Mouse (Mus musculus) lung, postnatal 0 days (tissue): ENCODE data around the gene Rhox7a. TPM values are rescaled to one million over a fixed set of nuclear protein-coding genes. Genes with fewer than 3 reads are reported as not detected.
A peak's percentile ranks its signal among the peaks of the same experiment; 100 is the strongest.
"Not testable (repeated sequence)": the region's sequence is repeated elsewhere in the genome, so short reads cannot be mapped to it uniquely, and the experiment has no call there.

Source experiments
- ATAC-seq: fragments of 200-750 bp; cut with Nextera tagmentation; 2 replicates; pipeline ENCODE4 v1.8.0; 2017; ENCODE audit warnings: moderate library complexity
- DNase-seq: peaks from one replicate; pipeline ENCODE4 v3.0.0-alpha.2; 2016; ENCODE audit warnings: low spot score
- H3K27ac ChIP-seq: fragments of 300-500 bp; sonication (generic); 2 replicates; pipeline ENCODE4 v1.5.1; 2014; ENCODE audit warnings: antibody characterized with exemption, mild to moderate bottlenecking, low read length, mixed read lengths
- H3K27me3 ChIP-seq: fragments of 300-500 bp; sonication (generic); replicated peaks from 2 replicates; pipeline ENCODE4 v1.6.1; 2014; ENCODE audit warnings: low read length, mixed read lengths; ENCODE audit not compliant: insufficient read depth
- H3K36me3 ChIP-seq: fragments of 300-500 bp; sonication (generic); 2 replicates; pipeline ENCODE4 v1.6.1; 2014; ENCODE audit warnings: low read length, mixed read lengths; ENCODE audit not compliant: insufficient read depth
- H3K4me1 ChIP-seq: fragments of 300-500 bp; sonication (generic); 2 replicates; pipeline ENCODE4 v1.6.1; 2014; ENCODE audit warnings: antibody characterized with exemption, low read depth, low read length, mixed read lengths; ENCODE audit not compliant: insufficient read depth
- H3K4me2 ChIP-seq: fragments of 300-500 bp; sonication (generic); replicated peaks from 2 replicates; pipeline ENCODE4 v1.6.1; 2014; ENCODE audit warnings: low read depth, mild to moderate bottlenecking, low read length, moderate library complexity, mixed read lengths
- H3K4me3 ChIP-seq: fragments of 300-500 bp; sonication (generic); 2 replicates; pipeline ENCODE4 v1.5.1; 2014; ENCODE audit warnings: low read depth, low read length
- H3K9ac ChIP-seq: fragments of 300-500 bp; sonication (generic); replicated peaks from 2 replicates; pipeline ENCODE4 v1.6.1; 2014; ENCODE audit warnings: low read depth, mild to moderate bottlenecking
- H3K9me3 ChIP-seq: fragments of 300-500 bp; sonication (generic); 2 replicates; pipeline ENCODE4 v1.6.1; 2016; ENCODE audit warnings: low read length, mixed read lengths
- CTCF ChIP-seq: IDR thresholded peaks from 2 replicates; pipeline ENCODE4 v1.5.1; 2016; ENCODE audit warnings: antibody characterized with exemption, mild to moderate bottlenecking
- EP300 ChIP-seq: IDR thresholded peaks from 2 replicates; pipeline ENCODE4 v1.6.1; 2016; ENCODE audit warnings: antibody characterized with exemption, mild to moderate bottlenecking, control low read depth
- WGBS: fragments of 180-500 bp; shearing (Covaris S2); extraction: QIAGEN DNeasy Blood & Tissue Kit; methylation state at CpG from one replicate; pipeline ENCODE4 v1.1.7; 2014; 5-methylcytosine and 5-hydroxymethylcytosine counted together
- polyA plus RNA-seq: library from polyadenylated mRNA; unstranded; fragments of >200 nt; fragmentation: Nextera tagmentation; extraction: Ambion mirVana; gene quantifications from 2 replicates; pipeline ENCODE4 v1.2.1, GENCODE M21; 2015

The Rhox7a gene
- not detected in 2 replicates for polyA plus RNA-seq

DNA sequence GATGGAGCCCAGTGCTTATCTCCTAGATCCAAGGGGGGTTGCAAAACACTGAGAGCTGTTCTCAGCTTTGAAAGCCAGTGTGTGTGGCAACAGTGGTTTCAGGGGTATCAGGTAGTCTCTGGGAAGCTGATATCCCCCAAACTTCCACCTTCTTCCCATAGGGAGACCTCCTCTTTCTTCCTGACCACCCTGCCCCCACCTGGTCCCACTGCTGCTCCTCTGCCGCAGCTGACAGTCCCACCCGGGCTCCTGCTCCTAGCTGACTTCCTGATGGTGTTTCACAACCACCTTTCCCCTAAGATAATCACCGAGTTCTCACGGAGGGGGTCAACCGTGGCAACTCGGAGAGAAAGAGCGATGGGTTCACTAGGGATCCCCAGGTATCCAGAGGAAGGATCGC lies at the start of gene Rhox7a:
Rhox7a (plus strand) TSS at position 301 of the 400 bp plus-strand sequence.
- H3K9ac ChIP-seq, H3K4me2 ChIP-seq, H3K4me1 ChIP-seq, H3K27ac ChIP-seq, H3K4me3 ChIP-seq, DNase-seq, H3K9me3 ChIP-seq, H3K36me3 ChIP-seq, ATAC-seq, H3K27me3 ChIP-seq: not testable (repeated sequence)
- 92% methylated on average over 5 of the region's 8 CpGs for WGBS

DNA sequence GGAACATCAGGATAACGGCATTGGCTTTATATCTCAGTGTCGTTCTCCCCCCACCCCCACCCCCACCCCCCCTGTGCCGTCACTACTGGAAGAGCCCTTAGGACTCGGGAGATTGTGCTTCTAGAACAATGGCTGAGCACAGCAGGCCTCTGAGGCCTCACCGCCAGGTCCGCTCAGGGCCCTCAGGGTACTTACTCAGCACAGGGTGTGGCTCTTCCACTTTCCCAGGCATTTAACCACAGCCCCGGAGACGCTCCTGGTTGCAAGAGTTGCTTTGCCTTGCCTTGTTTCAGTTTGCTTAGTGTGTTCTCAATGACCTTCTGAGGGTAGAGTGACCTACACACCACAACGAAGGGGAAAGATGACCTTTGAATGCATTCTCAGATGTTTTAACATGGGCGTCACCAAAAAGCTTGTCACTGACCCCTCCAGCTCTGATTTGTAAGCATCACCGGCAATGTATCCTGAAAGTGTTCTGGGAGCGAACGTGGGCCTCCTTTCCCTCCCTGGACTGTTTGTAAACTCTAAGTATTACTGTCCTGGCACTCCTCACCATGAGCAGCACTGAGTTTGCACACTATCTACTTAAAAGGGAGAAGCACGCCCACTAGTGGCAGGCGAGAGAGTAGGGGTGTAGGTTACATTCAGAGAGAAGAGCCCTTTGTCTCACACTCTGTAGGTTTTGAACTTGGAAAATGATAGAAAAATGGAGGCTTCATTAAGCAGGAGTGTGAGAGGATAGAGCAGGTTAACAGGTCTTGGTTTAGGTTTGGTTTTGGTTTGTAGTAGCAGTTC lies 24.0 kb upstream of the Rhox7a start:
- Histone ChIP-seq H3K27me3 (no peaks in the 10 kb centered on the region), H3K9ac (no peak overlapping the region), H3K27ac (no peak overlapping the region), H3K36me3 (no peaks in the 10 kb centered on the region), H3K4me2 (no peak overlapping the region), H3K9me3 (no peaks in the 10 kb centered on the region), H3K4me3 (no peak overlapping the region), H3K4me1 (no peaks in the 10 kb centered on the region)
- TF ChIP-seq CTCF = peak; percentile 9; the same call in 1 of the 2 replicates
- no peak for TF ChIP-seq EP300
- 79% methylated on average over 15 of the region's 15 CpGs for WGBS
- ATAC-seq (no peak), DNase-seq (no peak)

GRCm38 (mm10) chrX:37809396-37809795 lies 22.1 kb upstream of the Rhox7a start:
- DNase-seq (no peak), ATAC-seq (no peak)
- no peaks in the 10 kb centered on the region for H3K9me3 ChIP-seq
- no peaks in the 10 kb centered on the region for H3K27me3 ChIP-seq
- no peaks in the 10 kb centered on the region for H3K4me1 ChIP-seq
- no peak overlapping the region for H3K9ac ChIP-seq
- H3K27ac ChIP-seq = no peak overlapping the region
- no peak overlapping the region for H3K4me3 ChIP-seq
- 79% methylated on average over 2 of the region's 2 CpGs for WGBS
- no peak for TF ChIP-seq EP300
- TF ChIP-seq CTCF = no peak
- no peak overlapping the region for H3K4me2 ChIP-seq
- no peaks in the 10 kb centered on the region for H3K36me3 ChIP-seq

DNA sequence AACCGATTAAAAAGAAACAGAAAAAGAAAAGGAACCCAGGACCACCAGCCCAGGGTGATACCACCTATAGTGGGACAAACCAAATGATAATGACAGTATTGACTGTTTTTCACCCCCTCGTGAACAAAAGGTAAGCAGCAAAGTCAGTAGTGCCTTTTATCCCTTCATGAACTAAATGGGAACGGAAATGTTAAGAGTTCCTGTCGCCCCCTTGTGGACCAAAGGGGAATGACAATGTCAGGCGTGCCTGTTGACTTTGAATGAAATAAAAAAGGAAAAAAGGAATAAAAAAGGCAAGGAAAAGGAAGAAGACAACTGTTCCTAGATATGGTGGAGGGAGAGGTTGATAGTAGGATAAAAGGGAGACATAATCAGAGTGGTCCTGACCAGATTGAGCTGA lies 20.3 kb upstream of the Rhox7a start:
- Histone ChIP-seq H3K36me3 (no peaks in the 10 kb centered on the region), H3K4me3 (no peak overlapping the region), H3K9ac (no peak overlapping the region), H3K9me3 (no peaks in the 10 kb centered on the region), H3K27me3 (no peaks in the 10 kb centered on the region), H3K4me1 (no peaks in the 10 kb centered on the region), H3K27ac (no peak overlapping the region), H3K4me2 (no peak overlapping the region)
- TF ChIP-seq CTCF = peak; percentile 70
- TF ChIP-seq EP300 = no peak
- DNase-seq (peak; percentile 11), ATAC-seq (no peak)
- WGBS = 27% methylated on average over 5 of the region's 5 CpGs

- no peak overlapping the region for H3K27ac ChIP-seq
- H3K4me1 ChIP-seq = no peaks in the 10 kb centered on the region
- no peak for TF ChIP-seq EP300
- TF ChIP-seq CTCF = peak; percentile 34
- no peak overlapping the region for H3K4me3 ChIP-seq
- H3K4me2 ChIP-seq = no peak overlapping the region
- no peak overlapping the region for H3K9ac ChIP-seq
- no peak for DNase-seq
- ATAC-seq = no peak
- no peaks in the 10 kb centered on the region for H3K36me3 ChIP-seq
- H3K9me3 ChIP-seq = no peaks in the 10 kb centered on the region
- WGBS = 66% methylated on average over 10 of the region's 10 CpGs
- H3K27me3 ChIP-seq = no peaks in the 10 kb centered on the region
These were observed 15.8 kb upstream of the Rhox7a start for GRCm38 (mm10) chrX:37815665-37816064.

DNA sequence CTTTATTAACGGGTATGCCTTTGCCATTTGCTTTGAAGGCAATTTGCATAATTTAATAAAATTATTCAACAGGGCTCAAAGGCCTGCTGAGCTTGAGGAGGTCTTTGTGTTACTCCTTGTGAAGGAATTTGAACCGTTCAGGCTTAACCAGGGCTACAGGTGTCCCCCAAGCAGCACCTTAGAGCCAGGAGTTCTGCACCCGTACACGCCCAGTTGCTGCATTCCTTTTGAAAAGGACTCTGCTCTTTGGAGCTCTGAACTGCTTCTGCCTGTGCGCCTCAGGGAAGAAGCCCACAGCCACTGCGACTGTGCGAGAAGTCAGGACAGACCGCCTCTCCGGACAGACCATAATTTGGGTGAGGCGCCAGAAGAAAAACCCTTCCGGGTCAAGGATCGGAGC lies 4.9 kb upstream of the Rhox7a start, which contains the start of gene Rhox6:
Rhox6 (plus strand) TSS at position 301 of the 400 bp plus-strand sequence.
- WGBS = 82% methylated on average over 4 of the region's 12 CpGs
- H3K9ac ChIP-seq, ATAC-seq, H3K27ac ChIP-seq, H3K9me3 ChIP-seq, H3K4me2 ChIP-seq, H3K4me3 ChIP-seq, H3K4me1 ChIP-seq, H3K27me3 ChIP-seq, H3K36me3 ChIP-seq, DNase-seq: not testable (repeated sequence)
